Mouse (Mus musculus): Measurements from ENCODE around the gene Bpifa2. TPM values are rescaled to one million over a fixed set of nuclear protein-coding genes. Genes with fewer than 3 reads are reported as not detected.
"Not testable (repeated sequence)": the region's sequence is repeated elsewhere in the genome, so short reads cannot be mapped to it uniquely, and the experiment has no call there.

Gene Bpifa2
- polyA plus RNA-seq, 1 experiment, result not detected

DNA sequence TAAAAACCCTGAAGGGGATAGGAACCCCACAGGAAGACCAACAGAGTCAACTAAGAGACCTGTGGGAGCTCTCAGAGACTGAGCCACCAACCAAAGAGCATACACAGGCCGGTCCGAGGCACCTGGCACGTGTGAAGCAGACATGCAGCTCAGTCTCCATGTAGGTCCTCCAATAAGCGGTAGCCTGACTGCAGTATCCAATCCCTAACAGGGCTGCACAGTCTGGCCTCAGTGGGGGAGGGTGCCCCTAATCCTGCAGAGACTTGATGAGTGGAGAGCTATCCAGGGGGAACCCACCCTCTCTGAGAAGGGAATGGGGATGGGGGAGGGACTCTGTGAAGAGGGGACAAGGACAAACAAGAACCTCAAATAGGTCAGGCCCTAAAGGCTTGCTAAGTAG, 2.3 kb upstream of the Bpifa2 start:
- no peaks in the 10 kb centered on the region for H3K4me1 ChIP-seq (ENCODE audit: control insufficient read depth, insufficient read depth, low read length)
- H3K27ac ChIP-seq (ENCODE audit: insufficient read depth, low read length), result no peak overlapping the region
- TF ChIP-seq POLR2A (IDR thresholded peaks at IDR 0.05; ENCODE audit: extremely low read depth, insufficient read depth, low read length) (no peak), CTCF (IDR thresholded peaks at IDR 0.05; ENCODE audit: extremely low read depth, insufficient read depth, low read length) (no peak)
- H3K4me3 ChIP-seq (ENCODE audit: insufficient read depth, low read length), result no peak overlapping the region

DNA sequence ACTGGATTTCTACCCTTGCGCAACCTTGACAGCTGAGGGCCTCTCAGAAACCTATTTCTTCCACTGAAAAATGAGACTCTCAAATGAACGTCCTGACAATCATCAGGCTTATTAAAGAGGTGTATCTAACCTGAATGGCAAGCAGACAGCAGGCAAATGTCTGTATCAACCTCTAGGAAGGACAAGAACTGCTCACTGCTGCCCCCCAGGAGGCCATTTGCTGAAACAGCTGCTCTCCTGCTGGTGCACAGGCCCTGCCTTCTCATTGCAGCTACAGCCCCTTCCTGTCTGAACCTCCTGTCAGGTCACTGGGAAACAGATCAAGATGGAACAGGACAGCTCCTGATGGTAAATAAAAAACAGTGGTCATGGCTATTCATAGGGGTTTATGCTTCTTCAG, 1.7 kb upstream of the Bpifa2 start:
- no peak overlapping the region for H3K27ac ChIP-seq (ENCODE audit: insufficient read depth, low read length)
- H3K4me3 ChIP-seq (ENCODE audit: insufficient read depth, low read length), result no peak overlapping the region
- TF ChIP-seq CTCF (IDR thresholded peaks at IDR 0.05; ENCODE audit: extremely low read depth, insufficient read depth, low read length) (no peak), POLR2A (IDR thresholded peaks at IDR 0.05; ENCODE audit: extremely low read depth, insufficient read depth, low read length) (no peak)
- H3K4me1 ChIP-seq (ENCODE audit: control insufficient read depth, insufficient read depth, low read length), result no peaks in the 10 kb centered on the region

DNA sequence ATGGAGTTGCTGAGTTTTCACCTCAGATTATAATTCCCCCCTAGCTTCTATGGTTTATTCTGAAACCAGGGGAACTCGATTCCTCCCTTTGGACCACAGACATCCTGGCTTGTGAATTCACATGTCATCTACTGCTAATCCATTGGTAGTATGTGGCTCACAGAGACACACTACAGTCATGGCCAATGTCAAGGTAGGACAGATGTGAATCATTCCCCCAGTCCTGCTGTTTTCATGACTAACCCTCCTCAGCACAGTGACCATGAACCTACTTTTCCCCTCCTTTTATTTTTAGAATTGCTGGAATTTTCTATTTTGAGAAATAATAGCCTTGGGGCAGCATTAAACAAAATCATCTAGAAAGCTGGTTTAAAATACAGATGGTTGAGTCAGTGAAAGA, 684 bp upstream of the Bpifa2 start:
- no peaks in the 10 kb centered on the region for H3K4me1 ChIP-seq (ENCODE audit: control insufficient read depth, insufficient read depth, low read length)
- no peak overlapping the region for H3K27ac ChIP-seq (ENCODE audit: insufficient read depth, low read length)
- TF ChIP-seq POLR2A (IDR thresholded peaks at IDR 0.05; ENCODE audit: extremely low read depth, insufficient read depth, low read length) (no peak), CTCF (IDR thresholded peaks at IDR 0.05; ENCODE audit: extremely low read depth, insufficient read depth, low read length) (no peak)
- no peak overlapping the region for H3K4me3 ChIP-seq (ENCODE audit: insufficient read depth, low read length)

DNA sequence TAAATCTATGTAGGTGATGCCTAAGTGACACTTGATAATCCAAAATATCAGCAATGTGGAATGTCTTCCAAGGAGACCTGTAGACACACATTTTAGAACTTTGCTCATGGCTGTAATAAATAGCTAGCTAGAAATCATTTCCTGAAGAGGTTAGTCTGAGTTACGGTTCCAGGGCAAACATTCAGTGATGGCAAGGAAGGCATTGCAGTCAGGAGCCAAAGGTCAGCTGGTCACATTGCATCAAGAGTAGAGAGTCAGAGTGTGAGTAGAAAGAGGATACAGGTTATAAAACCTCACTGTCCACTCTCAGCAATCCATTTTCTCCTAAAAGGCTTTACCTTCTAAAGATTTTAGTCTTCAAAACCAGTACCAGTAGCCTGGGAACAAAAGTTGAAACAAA, 9.9 kb downstream of the Bpifa2 start:
- no peak for TF ChIP-seq CTCF (IDR thresholded peaks at IDR 0.05; ENCODE audit: extremely low read depth, insufficient read depth, low read length)
- no peak for TF ChIP-seq POLR2A (IDR thresholded peaks at IDR 0.05; ENCODE audit: extremely low read depth, insufficient read depth, low read length)

DNA sequence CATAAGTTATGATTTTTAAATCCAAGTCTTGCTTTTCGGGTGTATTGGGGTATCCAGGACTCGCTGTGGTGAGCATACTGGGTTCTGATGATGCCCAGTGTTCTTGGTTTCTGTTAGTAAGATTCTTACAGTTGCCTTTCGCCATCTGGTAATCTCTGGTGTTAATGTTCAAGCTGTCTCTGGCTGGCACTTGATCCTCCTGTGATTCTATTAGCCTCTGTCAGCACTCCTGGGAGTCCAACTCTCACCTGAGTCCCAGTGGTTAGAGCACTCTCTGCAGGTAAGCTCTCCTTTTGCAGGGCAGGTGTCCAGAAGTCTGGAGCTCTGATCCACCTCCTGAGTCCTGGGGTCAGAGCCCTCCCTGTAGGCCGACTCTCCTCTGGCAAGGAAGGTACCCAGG, 16.6 kb downstream of the Bpifa2 start:
- H3K27ac ChIP-seq (ENCODE audit: insufficient read depth, low read length); H3K4me1 ChIP-seq (ENCODE audit: control insufficient read depth, insufficient read depth, low read length); H3K4me3 ChIP-seq (ENCODE audit: insufficient read depth, low read length): not testable (repeated sequence)

More for the DNA sequence above, 9.9 kb downstream of the Bpifa2 start:
- H3K4me3 ChIP-seq (ENCODE audit: insufficient read depth, low read length), result no peak overlapping the region
- no peaks in the 10 kb centered on the region for H3K4me1 ChIP-seq (ENCODE audit: control insufficient read depth, insufficient read depth, low read length)
- no peak overlapping the region for H3K27ac ChIP-seq (ENCODE audit: insufficient read depth, low read length)

DNA sequence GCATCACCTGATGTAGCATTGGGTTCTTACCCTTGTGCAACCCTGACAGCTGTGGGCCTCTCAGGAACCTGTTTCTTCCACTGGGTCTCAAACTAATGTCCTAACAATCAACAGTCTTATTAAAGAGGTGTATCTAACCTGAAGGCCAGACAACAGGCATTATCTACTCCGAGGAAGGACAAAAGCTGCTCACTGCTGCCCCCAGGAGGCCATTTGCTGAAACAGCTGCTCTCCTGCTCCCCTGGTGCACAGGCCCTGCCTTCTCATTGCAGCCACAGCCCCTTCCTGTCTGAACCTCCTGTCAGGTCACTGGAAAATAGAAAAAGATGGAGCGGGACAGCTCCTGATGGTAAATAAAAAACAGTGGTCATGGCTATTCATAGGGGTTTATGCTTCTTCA, 30.9 kb downstream of the Bpifa2 start:
- TF ChIP-seq CTCF (IDR thresholded peaks at IDR 0.05; ENCODE audit: extremely low read depth, insufficient read depth, low read length), result peak; percentile 52
- TF ChIP-seq POLR2A (IDR thresholded peaks at IDR 0.05; ENCODE audit: extremely low read depth, insufficient read depth, low read length), result no peak
- Histone ChIP-seq H3K4me3 (ENCODE audit: insufficient read depth, low read length) (no peak overlapping the region), H3K27ac (ENCODE audit: insufficient read depth, low read length) (no peak overlapping the region), H3K4me1 (ENCODE audit: control insufficient read depth, insufficient read depth, low read length) (no peaks in the 10 kb centered on the region)

DNA sequence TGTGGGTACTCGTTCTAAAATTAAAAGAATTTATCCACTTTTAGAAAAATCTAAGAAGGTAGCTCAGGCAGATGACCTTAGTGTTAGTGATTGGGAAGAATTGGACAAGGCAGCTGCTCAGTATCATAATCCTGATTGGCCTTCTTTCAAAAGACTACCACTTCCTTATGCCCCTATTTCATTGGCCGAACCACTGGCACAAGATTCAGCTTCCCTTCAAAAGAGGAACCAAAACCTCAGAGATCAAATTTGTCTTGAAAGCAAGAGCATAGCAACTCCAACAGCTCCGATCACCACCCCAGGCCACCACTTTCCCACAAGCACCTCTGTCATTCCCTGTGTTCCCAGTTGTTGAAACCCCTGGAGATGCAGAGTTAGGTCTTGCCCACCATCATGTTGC, 36.7 kb downstream of the Bpifa2 start:
- no peak overlapping the region for H3K27ac ChIP-seq (ENCODE audit: insufficient read depth, low read length)
- no peaks in the 10 kb centered on the region for H3K4me1 ChIP-seq (ENCODE audit: control insufficient read depth, insufficient read depth, low read length)
- TF ChIP-seq POLR2A (IDR thresholded peaks at IDR 0.05; ENCODE audit: extremely low read depth, insufficient read depth, low read length) (no peak), CTCF (IDR thresholded peaks at IDR 0.05; ENCODE audit: extremely low read depth, insufficient read depth, low read length) (no peak)
- H3K4me3 ChIP-seq (ENCODE audit: insufficient read depth, low read length), result no peak overlapping the region

DNA sequence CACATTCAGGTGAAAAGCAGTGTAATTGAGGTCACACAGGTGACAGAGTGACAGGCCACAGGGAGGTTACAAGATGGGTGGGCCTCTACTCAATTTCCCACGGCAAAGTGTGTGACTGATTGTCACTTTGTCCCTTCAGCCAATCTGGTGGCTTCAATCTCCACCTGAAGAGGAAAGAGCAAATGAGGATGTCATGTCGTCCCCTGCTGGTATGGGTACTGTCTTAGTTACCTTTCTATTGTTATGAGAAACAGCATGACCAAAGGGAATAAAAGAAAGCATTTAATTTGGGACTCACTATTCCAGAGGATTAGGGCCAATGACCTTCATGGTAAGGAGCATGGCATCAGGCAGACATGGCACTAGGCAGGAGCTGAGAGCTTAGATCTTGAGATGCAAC, 50.6 kb downstream of the Bpifa2 start:
- H3K4me1 ChIP-seq (ENCODE audit: control insufficient read depth, insufficient read depth, low read length), result no peaks in the 10 kb centered on the region
- H3K27ac ChIP-seq (ENCODE audit: insufficient read depth, low read length), result no peak overlapping the region
- no peak overlapping the region for H3K4me3 ChIP-seq (ENCODE audit: insufficient read depth, low read length)
- TF ChIP-seq CTCF (IDR thresholded peaks at IDR 0.05; ENCODE audit: extremely low read depth, insufficient read depth, low read length), result no peak
- no peak for TF ChIP-seq POLR2A (IDR thresholded peaks at IDR 0.05; ENCODE audit: extremely low read depth, insufficient read depth, low read length)

Other genes with a start within 250 kb of the Bpifa2 start
- 0.06 TPM in 2 replicates for gene Efcab8, start 228.3 kb upstream of the Bpifa2 start, polyA plus RNA-seq (2012; rRNA removed)
- not detected in 2 replicates for gene Sun5, start 137.2 kb upstream of the Bpifa2 start, polyA plus RNA-seq (2012; rRNA removed)
- not detected in 2 replicates for gene Bpifb2, start 133.2 kb upstream of the Bpifa2 start, polyA plus RNA-seq (2012; rRNA removed)
- not detected in 2 replicates for gene Bpifb6, start 107.9 kb upstream of the Bpifa2 start, polyA plus RNA-seq (2012; rRNA removed)
- not detected in 2 replicates for gene Bpifb3, start 90.0 kb upstream of the Bpifa2 start, polyA plus RNA-seq (2012; rRNA removed)
- gene Bpifb4, start 70.1 kb upstream of the Bpifa2 start, polyA plus RNA-seq (2012; rRNA removed), result 0.08 TPM in 2 replicates
- not detected in 2 replicates for gene Bpifa6, start 33.3 kb upstream of the Bpifa2 start, polyA plus RNA-seq (2012; rRNA removed)
- not detected in 2 replicates for gene Bpifa3, start 122.1 kb downstream of the Bpifa2 start, polyA plus RNA-seq (2012; rRNA removed)
- not detected in 2 replicates for gene Bpifa1, start 134.6 kb downstream of the Bpifa2 start, polyA plus RNA-seq (2012; rRNA removed)
- gene Bpifa5, start 154.3 kb downstream of the Bpifa2 start, polyA plus RNA-seq (2012; rRNA removed), result not detected in 2 replicates
- 0.08 and 0.10 TPM in 2 replicates for gene Bpifb1, start 182.6 kb downstream of the Bpifa2 start, polyA plus RNA-seq (2012; rRNA removed)
- 0.21 TPM in 1 of 2 replicates, not detected in the other for gene Bpifb5, start 215.5 kb downstream of the Bpifa2 start, polyA plus RNA-seq (2012; rRNA removed)
- not detected in 2 replicates for gene Bpifb9a, start 249.6 kb downstream of the Bpifa2 start, polyA plus RNA-seq (2012; rRNA removed)